Mouse (Mus musculus) kidney, postnatal 0 days (tissue): Measurements from ENCODE around the gene Omg. TPM values are rescaled to one million over a fixed set of nuclear protein-coding genes. Genes with fewer than 3 reads are reported as not detected.

Source experiments
- ATAC-seq: fragments of 200-750 bp; cut with Nextera tagmentation; replicated peaks from 2 replicates; pipeline ENCODE4 v1.8.0; 2017; ENCODE audit warnings: low read depth, moderate number of reproducible peaks, moderate TSS enrichment, moderate library complexity; ENCODE audit not compliant: low FRiP score
- DNase-seq: peaks from one replicate; pipeline ENCODE4 v3.0.0-alpha.2; 2016; ENCODE audit warnings: low spot score
- H3K27ac ChIP-seq: fragments of 300-500 bp; sonication (generic); 2 replicates; pipeline ENCODE4 v1.5.1; 2014; ENCODE audit warnings: mild to moderate bottlenecking
- H3K27me3 ChIP-seq: fragments of 300-500 bp; sonication (generic); 2 replicates; pipeline ENCODE4 v1.6.1; 2014; ENCODE audit warnings: low read length, mixed read lengths; ENCODE audit not compliant: insufficient read depth
- H3K36me3 ChIP-seq: fragments of 300-500 bp; sonication (generic); 2 replicates; pipeline ENCODE4 v1.6.1; 2014; ENCODE audit warnings: low read length, mixed read lengths; ENCODE audit not compliant: insufficient read depth
- H3K4me1 ChIP-seq: fragments of 300-500 bp; sonication (generic); replicated peaks from 2 replicates; pipeline ENCODE4 v1.6.1; 2014; ENCODE audit warnings: antibody characterized with exemption, low read length, mixed read lengths; ENCODE audit not compliant: insufficient read depth
- H3K4me2 ChIP-seq: fragments of 300-500 bp; sonication (generic); 2 replicates; pipeline ENCODE4 v1.6.1; 2014; ENCODE audit warnings: mild to moderate bottlenecking, low read length, moderate library complexity, mixed read lengths
- H3K4me3 ChIP-seq: fragments of 300-500 bp; sonication (generic); replicated peaks from 2 replicates; pipeline ENCODE4 v1.5.1; 2014; ENCODE audit warnings: low read depth, low read length
- H3K9ac ChIP-seq: fragments of 300-500 bp; sonication (generic); 2 replicates; pipeline ENCODE4 v1.6.1; 2014; ENCODE audit warnings: low read depth, low read length
- H3K9me3 ChIP-seq: fragments of 300-500 bp; sonication (generic); replicated peaks from 2 replicates; pipeline ENCODE4 v1.6.1; 2016; ENCODE audit warnings: low read length, inconsistent platforms, mixed read lengths
- CTCF ChIP-seq: IDR thresholded peaks from 2 replicates; pipeline ENCODE4 v1.5.1; 2016; ENCODE audit warnings: antibody characterized with exemption, low read depth, mild to moderate bottlenecking, moderate library complexity
- WGBS: fragments of 180-500 bp; shearing (Covaris S2); extraction: QIAGEN DNeasy Blood & Tissue Kit; methylation state at CpG from one replicate; pipeline ENCODE4 v1.1.7; 2014; 5-methylcytosine and 5-hydroxymethylcytosine counted together
- polyA plus RNA-seq: library from polyadenylated mRNA; unstranded; fragments of >200 nt; fragmentation: Nextera tagmentation; extraction: Ambion mirVana; gene quantifications from 2 replicates; pipeline ENCODE4 v1.2.1, GENCODE M21; 2015

Omg gene
- polyA plus RNA-seq, 1 experiment from 2014 or later, result 0.17 TPM

DNA sequence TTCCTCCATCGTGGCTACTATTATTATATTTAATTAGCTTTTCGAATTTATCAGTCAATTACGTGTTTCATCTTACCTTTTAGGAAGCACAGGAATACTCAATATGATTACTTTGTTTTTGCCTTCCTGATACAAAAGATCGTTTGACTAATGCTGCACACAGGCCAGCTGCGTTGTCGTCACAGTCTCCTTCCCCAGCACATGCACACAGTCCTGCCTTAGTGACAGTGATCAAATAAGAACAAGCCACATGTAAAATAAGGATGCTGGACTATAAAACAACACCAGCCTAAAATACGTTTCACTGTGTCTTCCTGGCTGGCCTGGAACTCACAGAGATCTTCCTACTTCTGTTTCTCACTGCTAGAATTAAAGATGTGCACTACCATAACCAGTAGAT is 622 bp upstream of the Omg start:
- no peak for ATAC-seq
- H3K27ac ChIP-seq, result no peak overlapping the region
- no peaks in the 10 kb centered on the region for H3K9me3 ChIP-seq
- TF ChIP-seq CTCF, result no peak
- no peaks in the 10 kb centered on the region for H3K4me1 ChIP-seq
- H3K4me3 ChIP-seq, result no peak overlapping the region
- no peaks in the 10 kb centered on the region for H3K27me3 ChIP-seq
- no peak overlapping the region for H3K9ac ChIP-seq
- 0 out of 2 replicates have a peak, but pooled peaks cover 3% of the 10 kb centered on the region for H3K36me3 ChIP-seq
- DNase-seq, result no peak
- no peak overlapping the region for H3K4me2 ChIP-seq
- WGBS, result 88% methylated on average over 7 of the region's 7 CpGs

DNA sequence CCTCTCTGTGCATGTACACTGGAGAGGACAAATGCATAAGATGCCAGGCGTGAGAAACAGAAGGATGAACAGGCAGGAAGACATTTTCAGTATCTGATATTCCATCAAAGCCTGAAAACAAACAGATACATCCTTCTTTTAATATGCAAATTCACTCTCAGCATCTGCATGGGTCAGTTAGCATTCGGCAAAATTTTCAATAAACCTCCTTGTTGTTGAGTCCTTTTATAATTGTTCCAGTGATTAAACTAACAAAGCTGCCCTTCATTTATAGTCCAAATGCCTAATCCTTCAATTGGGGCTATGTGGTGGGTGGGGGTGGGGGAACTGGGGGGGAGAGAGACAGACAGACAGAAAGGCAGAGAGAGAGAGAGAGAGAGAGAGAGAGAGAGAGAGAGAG is 967 bp downstream of the Omg start:
- DNase-seq, result no peak
- WGBS, result 77% methylated on average over 2 of the region's 2 CpGs
- ATAC-seq, result no peak

DNA sequence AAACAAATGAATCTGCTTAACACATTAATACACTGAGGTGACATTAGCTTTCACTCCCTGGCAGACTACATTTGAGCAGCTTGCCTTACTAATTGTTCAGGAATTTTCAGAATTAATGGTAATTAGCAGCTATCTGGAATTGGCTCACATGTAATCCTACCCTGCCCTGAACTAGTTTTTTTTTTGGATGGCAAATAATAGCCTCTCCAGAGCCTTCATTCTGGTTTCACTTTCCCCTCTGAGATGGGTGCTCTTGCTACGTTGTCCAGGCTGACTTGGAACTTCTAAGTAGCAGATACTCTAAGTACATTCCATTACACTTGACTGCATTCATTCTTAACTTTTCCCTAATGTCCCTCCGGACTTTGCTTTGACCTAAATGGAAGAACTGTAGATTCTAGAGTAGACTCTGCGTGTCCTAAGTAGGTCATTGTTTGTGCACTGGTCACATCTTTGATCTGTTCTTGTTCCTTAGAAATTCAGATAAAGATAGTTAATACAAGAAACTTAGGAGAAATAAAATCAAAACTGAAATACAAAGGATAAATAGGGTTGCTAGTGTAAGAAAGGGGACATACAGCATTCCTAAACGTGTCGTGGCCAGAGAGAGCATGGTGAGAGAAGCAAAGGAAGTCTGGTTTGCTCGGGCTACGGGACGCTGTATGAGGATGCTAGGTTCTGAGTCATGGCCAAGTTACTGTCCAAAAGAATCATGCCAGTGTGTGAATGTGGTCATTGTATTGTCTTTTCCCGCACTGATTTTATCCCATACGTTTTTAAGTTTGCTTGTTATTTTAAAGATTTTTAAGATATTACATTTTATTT is 8.7 kb downstream of the Omg start:
- DNase-seq (peak; percentile 49), ATAC-seq (no peak)
- 71% methylated on average over 10 of the region's 10 CpGs for WGBS
- 0 out of 2 replicates have a peak overlapping the region, but pooled peaks have one; percentile 1 for H3K27ac ChIP-seq
- H3K9ac ChIP-seq, result no peak overlapping the region
- no peak for TF ChIP-seq CTCF
- H3K36me3 ChIP-seq, result no peaks in the 10 kb centered on the region
- H3K4me3 ChIP-seq, result no peak overlapping the region
- no peaks in the 10 kb centered on the region for H3K9me3 ChIP-seq
- no peak overlapping the region for H3K4me2 ChIP-seq
- H3K4me1 ChIP-seq, result peaks cover 7% of the 10 kb centered on the region
- no peaks in the 10 kb centered on the region for H3K27me3 ChIP-seq

More for the DNA sequence above, 967 bp downstream of the Omg start:
- no peaks in the 10 kb centered on the region for H3K9me3 ChIP-seq
- H3K27me3 ChIP-seq, result no peaks in the 10 kb centered on the region
- no peak overlapping the region for H3K27ac ChIP-seq
- H3K4me1 ChIP-seq, result no peaks in the 10 kb centered on the region
- no peak overlapping the region for H3K4me3 ChIP-seq
- H3K4me2 ChIP-seq, result no peak overlapping the region
- TF ChIP-seq CTCF, result no peak
- H3K36me3 ChIP-seq, result 0 out of 2 replicates have a peak, but pooled peaks cover 3% of the 10 kb centered on the region
- no peak overlapping the region for H3K9ac ChIP-seq

DNA sequence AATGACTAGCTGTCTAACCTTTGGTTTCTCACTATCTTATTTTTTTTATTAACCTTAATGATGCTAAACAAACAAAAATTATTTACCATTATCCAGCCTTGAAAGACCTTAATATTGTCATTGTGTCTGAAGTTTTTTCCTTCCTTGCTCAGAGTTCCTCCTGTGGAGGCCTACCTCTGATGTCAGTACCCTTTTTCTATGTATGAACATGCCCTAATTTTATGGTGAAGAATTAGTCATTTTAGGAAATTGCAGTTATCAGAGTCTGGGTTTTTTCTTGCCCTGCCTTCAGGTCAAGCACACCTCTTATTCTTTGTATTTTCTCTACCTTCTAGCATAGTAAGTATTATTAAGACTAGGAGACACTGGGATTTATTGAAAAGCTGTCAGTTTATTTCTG is 19.2 kb downstream of the Omg start:
- Histone ChIP-seq H3K9ac (no peak overlapping the region), H3K4me2 (no peak overlapping the region), H3K27me3 (no peaks in the 10 kb centered on the region), H3K36me3 (0 out of 2 replicates have a peak, but pooled peaks cover 3% of the 10 kb centered on the region), H3K4me3 (no peak overlapping the region), H3K9me3 (no peaks in the 10 kb centered on the region), H3K4me1 (no peaks in the 10 kb centered on the region), H3K27ac (no peak overlapping the region)
- ATAC-seq (no peak), DNase-seq (no peak)
- TF ChIP-seq CTCF, result no peak

DNA sequence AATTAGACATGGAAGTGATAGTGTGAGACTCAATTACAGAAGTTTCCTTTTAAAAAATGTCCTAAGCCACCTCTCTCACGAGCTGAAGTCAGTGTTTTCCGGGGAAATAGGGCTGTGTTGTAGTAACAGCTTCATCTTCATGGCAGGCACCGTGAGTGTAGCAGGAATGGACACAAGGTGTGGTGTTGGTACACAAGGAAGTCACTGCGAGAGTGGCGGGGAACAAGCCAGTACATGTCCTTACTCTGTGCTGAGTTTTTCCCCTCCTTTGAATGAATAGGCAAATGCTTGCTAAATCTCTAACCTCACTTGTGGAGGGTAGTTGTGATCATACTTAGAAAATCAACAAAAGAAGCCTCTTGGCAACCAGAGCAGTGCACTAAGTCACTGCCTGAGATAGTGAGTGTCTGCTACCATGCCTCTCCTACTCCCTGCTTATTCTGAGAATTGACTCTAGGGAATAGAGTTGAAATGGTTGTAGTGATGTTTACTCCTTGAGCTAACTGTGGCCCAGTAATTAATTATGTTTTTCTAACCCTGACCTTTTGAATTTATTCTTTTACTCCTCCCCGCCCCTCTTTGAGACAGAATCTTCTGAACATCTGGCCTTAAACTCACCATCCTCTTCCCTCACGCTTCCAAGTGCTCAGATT is 19.9 kb downstream of the Omg start:
- no peak for TF ChIP-seq CTCF
- Histone ChIP-seq H3K4me3 (no peak overlapping the region), H3K4me1 (no peaks in the 10 kb centered on the region), H3K27ac (no peak overlapping the region), H3K9ac (no peak overlapping the region), H3K27me3 (no peaks in the 10 kb centered on the region), H3K4me2 (no peak overlapping the region), H3K36me3 (0 out of 2 replicates have a peak, but pooled peaks cover 3% of the 10 kb centered on the region), H3K9me3 (no peaks in the 10 kb centered on the region)
- ATAC-seq (no peak), DNase-seq (peak; percentile 54)
- WGBS, result 67% methylated on average over 7 of the region's 7 CpGs

DNA sequence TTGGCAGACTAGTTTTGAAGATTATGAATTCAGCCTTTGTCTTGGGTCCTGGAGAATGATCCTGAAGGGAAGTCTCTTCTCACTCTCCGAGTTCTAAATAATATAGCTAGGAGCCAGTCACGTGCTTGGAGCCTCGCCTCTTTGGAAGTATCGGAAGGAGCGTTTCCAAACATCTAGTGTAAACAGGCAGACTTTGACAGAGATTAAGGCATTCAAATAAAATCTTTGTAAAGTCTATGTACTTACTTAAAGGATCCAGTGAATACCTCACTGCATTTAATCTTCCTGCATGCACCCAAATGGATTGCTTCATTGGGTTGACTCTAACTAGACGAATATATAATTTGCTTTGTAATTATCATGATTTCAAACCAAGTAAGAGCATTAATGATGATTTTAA is 20.5 kb downstream of the Omg start:
- 0 out of 2 replicates have a peak, but pooled peaks cover 3% of the 10 kb centered on the region for H3K36me3 ChIP-seq
- TF ChIP-seq CTCF, result no peak
- H3K9me3 ChIP-seq, result no peaks in the 10 kb centered on the region
- H3K27ac ChIP-seq, result no peak overlapping the region
- no peak overlapping the region for H3K4me2 ChIP-seq
- no peak overlapping the region for H3K4me3 ChIP-seq
- WGBS, result 89% methylated on average over 6 of the region's 6 CpGs
- no peaks in the 10 kb centered on the region for H3K4me1 ChIP-seq
- no peak for ATAC-seq
- no peaks in the 10 kb centered on the region for H3K27me3 ChIP-seq
- no peak for DNase-seq
- no peak overlapping the region for H3K9ac ChIP-seq
